Mouse (Mus musculus) heart, adult 2 months (tissue): Measurements from ENCODE around the gene Sh3bgrl.

ENCODE experiments used
- CTCF ChIP-seq: fragments of 200-600 bp; IDR thresholded peaks from 2 replicates; pipeline ENCODE4 v1.8.1; 2022; ENCODE audit warnings: antibody characterized with exemption, mild to moderate bottlenecking, moderate library complexity
- POLR2A ChIP-seq: fragments of 200-500 bp; IDR thresholded peaks from 2 replicates; pipeline ENCODE4 v1.6.1; 2011; ENCODE audit warnings: mild to moderate bottlenecking, low read depth, low read length, control low read depth; ENCODE audit not compliant: insufficient read depth

- TF ChIP-seq CTCF (no peak), POLR2A (no peak)
These were observed 41.7 kb downstream of the Sh3bgrl start for GRCm38 (mm10) chrX:109136820-109137219.
